Mouse (Mus musculus) lung, adult 2 months (tissue): ENCODE data around the gene Ggt5. TPM values are rescaled to one million over a fixed set of nuclear protein-coding genes. Genes with fewer than 3 reads are reported as not detected.

Experiments used
- DNase-seq: peaks from one replicate; pipeline ENCODE4 v3.0.0; 2022
- H3K4me1 ChIP-seq: fragments of 200-500 bp; 2 replicates; pipeline ENCODE4 v1.6.1; 2011; ENCODE audit warnings: low read length; ENCODE audit not compliant: control insufficient read depth, insufficient read depth
- H3K4me3 ChIP-seq: fragments of 200-500 bp; replicated peaks from 2 replicates; pipeline ENCODE3; 2011; ENCODE audit warnings: low read depth, mild to moderate bottlenecking, control low read depth, low read length; ENCODE audit errors: extremely low read depth
- CTCF ChIP-seq: fragments of 200-500 bp; IDR thresholded peaks from 2 replicates; pipeline ENCODE4 v1.5.1; 2011; ENCODE audit warnings: mild to moderate bottlenecking, low read length, control low read depth; ENCODE audit not compliant: insufficient read depth
- POLR2A ChIP-seq: fragments of 200-500 bp; IDR thresholded peaks from 2 replicates; pipeline ENCODE4 v1.6.1; 2011; ENCODE audit warnings: low read depth, mild to moderate bottlenecking, control low read depth, low read length, borderline replicate concordance; ENCODE audit errors: extremely low read depth
- WGBS: fragments of 180-500 bp; shearing (Covaris S2); methylation state at CpG from one replicate; pipeline ENCODE4 v1.1.7; 2018; 5-methylcytosine and 5-hydroxymethylcytosine counted together
- polyA plus RNA-seq: library from polyadenylated mRNA; depleted of rRNA; stranded (reverse); fragments of >200 nt; gene quantifications from 2 replicates; pipeline ENCODE4 v1.2.3, GENCODE M21; 2012

The Ggt5 gene
- polyA plus RNA-seq, 1 experiment: 35.5 TPM

GRCm38 (mm10) chr10:75649001-75649400 is 59.9 kb downstream of the Ggt5 start:
- no peak overlapping the region for H3K4me3 ChIP-seq
- WGBS: 57% methylated on average over 7 of the region's 7 CpGs
- TF ChIP-seq POLR2A: no peak
- TF ChIP-seq CTCF: no peak
- peaks cover 9% of the 10 kb centered on the region for H3K4me1 ChIP-seq
- no peak for DNase-seq

- WGBS: 77% methylated on average over 4 of the region's 4 CpGs
- Histone ChIP-seq H3K4me3 (no peak overlapping the region), H3K4me1 (peaks cover 9% of the 10 kb centered on the region)
- TF ChIP-seq CTCF: no peak
- no peak for TF ChIP-seq POLR2A
- DNase-seq: no peak
These were observed 60.4 kb downstream of the Ggt5 start for GRCm38 (mm10) chr10:75649406-75649995.

GRCm38 (mm10) chr10:75650306-75650902 is 61.3 kb downstream of the Ggt5 start:
- DNase-seq: no peak
- Histone ChIP-seq H3K4me1 (peaks cover 9% of the 10 kb centered on the region), H3K4me3 (no peak overlapping the region)
- 86% methylated on average over 6 of the region's 6 CpGs for WGBS
- TF ChIP-seq CTCF: no peak
- TF ChIP-seq POLR2A: no peak

- no peak for DNase-seq
- 97% methylated on average over 16 of the region's 16 CpGs for WGBS
- TF ChIP-seq CTCF (no peak), POLR2A (no peak)
These were observed 62.4 kb downstream of the Ggt5 start for GRCm38 (mm10) chr10:75651381-75652068.

GRCm38 (mm10) chr10:75654053-75654452 is 64.9 kb downstream of the Ggt5 start:
- WGBS: 86% methylated on average over 4 of the region's 4 CpGs
- H3K4me1 ChIP-seq: peaks cover 5% of the 10 kb centered on the region
- DNase-seq: no peak
- no peak for TF ChIP-seq POLR2A
- TF ChIP-seq CTCF: no peak
- no peak overlapping the region for H3K4me3 ChIP-seq

More at GRCm38 (mm10) chr10:75651381-75652068, 62.4 kb downstream of the Ggt5 start:
- H3K4me1 ChIP-seq: peaks cover 9% of the 10 kb centered on the region
- no peak overlapping the region for H3K4me3 ChIP-seq

GRCm38 (mm10) chr10:75657165-75657564 is 68.0 kb downstream of the Ggt5 start:
- no peak for DNase-seq
- 87% methylated on average over 5 of the region's 5 CpGs for WGBS
- H3K4me1 ChIP-seq: no peaks in the 10 kb centered on the region
- TF ChIP-seq CTCF (no peak), POLR2A (no peak)
- no peak overlapping the region for H3K4me3 ChIP-seq

- no peak overlapping the region for H3K4me3 ChIP-seq
- H3K4me1 ChIP-seq: no peaks in the 10 kb centered on the region
- no peak for DNase-seq
- WGBS: 95% methylated on average over 7 of the region's 7 CpGs
- TF ChIP-seq CTCF (no peak), POLR2A (no peak)
These were observed 68.6 kb downstream of the Ggt5 start for GRCm38 (mm10) chr10:75657772-75658171.

- no peak overlapping the region for H3K4me3 ChIP-seq
- WGBS: 75% methylated on average over 6 of the region's 6 CpGs
- TF ChIP-seq POLR2A (no peak), CTCF (no peak)
- no peak for DNase-seq
- peaks cover 2% of the 10 kb centered on the region; the same call in 1 of the 2 replicates for H3K4me1 ChIP-seq
These were observed 72.2 kb downstream of the Ggt5 start for GRCm38 (mm10) chr10:75661381-75661780.

- H3K4me1 ChIP-seq: peaks cover 7% of the 10 kb centered on the region
- no peak overlapping the region for H3K4me3 ChIP-seq
- no peak for TF ChIP-seq POLR2A
- TF ChIP-seq CTCF: no peak
- no peak for DNase-seq
- 88% methylated on average over 3 of the region's 3 CpGs for whole genome bisulfite sequencing
These were observed 72.7 kb downstream of the Ggt5 start for GRCm38 (mm10) chr10:75661876-75662275.
